Mouse (Mus musculus) bone marrow macrophage, adult 2 months (primary cell): Measurements from ENCODE around the gene Swap70.

Source experiments
- CTCF ChIP-seq: IDR thresholded peaks from 2 replicates; pipeline ENCODE4 v1.5.1; 2012; ENCODE audit warnings: low read depth, mild to moderate bottlenecking, low read length, moderate library complexity
- POLR2A ChIP-seq: IDR thresholded peaks from 2 replicates; pipeline ENCODE4 v1.6.1; 2012; ENCODE audit warnings: mild to moderate bottlenecking, low read depth, low read length, borderline replicate concordance

- TF ChIP-seq CTCF: no peak
- no peak for TF ChIP-seq POLR2A
These were observed 2.4 kb downstream of the Swap70 start for GRCm38 (mm10) chr7:110223727-110224510.
